Mouse (Mus musculus): ENCODE results near the gene Dvl2.
"Not testable (repeated sequence)": the region's sequence is repeated elsewhere in the genome, so short reads cannot be mapped to it uniquely, and the experiment has no call there.

The Dvl2 gene

DNA sequence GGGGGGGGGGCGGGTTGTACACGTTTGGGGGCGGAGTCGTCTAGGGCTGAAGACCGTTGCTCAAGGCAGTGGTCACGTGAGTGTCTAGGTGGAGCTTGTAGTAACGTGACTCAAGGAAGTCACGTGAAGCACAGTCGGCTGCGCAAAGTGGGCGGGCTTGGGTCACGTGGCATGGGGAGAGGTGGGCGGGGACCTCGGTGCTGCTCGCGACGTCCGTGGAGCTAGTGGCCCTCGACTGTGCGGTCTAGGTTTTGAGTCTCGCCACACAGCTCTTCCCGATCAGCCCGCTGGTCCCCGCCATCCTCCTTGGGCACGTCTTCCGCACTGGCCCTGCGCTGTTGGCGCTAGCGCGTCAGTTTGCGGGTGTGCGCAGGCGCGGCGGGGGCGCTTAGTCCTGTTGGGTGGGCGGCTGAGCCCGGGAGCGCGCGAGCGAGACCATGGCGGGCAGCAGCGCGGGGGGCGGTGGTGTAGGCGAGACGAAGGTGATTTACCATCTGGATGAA is at the start of gene Dvl2:
TSS of gene Dvl2 (plus strand) at position 200 of the 503 bp plus-strand sequence.
- in situ Hi-C loops (cut with MboI, MseI) = loop anchor here (25.0 kb wide), 1 partner anchor 888 kb away; the partner anchor contains the start of genes 9130213A22Rik and Hes7

DNA sequence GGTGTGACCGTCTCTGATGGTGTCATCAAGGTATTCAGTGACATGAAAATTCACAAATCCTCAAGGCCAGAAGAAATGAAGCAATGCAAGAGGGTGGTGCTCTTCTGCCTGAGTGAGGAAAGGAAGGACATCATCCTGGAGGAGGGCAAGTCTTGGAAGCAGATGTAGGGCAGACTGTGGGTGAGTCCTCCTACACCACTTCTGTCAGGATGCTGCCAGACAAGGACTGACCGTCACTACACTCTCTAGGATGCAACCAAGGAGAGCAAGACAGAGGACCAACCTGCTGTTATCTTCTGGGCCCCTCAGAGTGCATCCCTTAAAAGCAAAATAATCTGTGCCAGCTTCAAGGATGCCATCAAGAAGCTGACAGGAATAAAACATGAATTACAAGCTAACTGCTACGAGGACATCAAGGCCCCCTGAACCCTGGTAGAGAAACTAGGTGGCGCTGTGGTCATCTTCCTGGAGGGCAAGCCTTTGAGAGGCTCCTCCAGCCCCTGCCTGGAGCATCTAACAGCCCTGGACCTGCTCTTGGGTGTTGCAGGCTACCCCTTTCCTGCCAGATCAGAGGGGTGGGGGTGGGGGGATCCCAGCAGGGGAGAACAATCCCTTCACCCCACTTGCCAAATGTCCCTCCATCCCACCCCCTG is 49.5 kb upstream of the Dvl2 start:
- in situ Hi-C loops (cut with MboI, MseI) = no loop called here

DNA sequence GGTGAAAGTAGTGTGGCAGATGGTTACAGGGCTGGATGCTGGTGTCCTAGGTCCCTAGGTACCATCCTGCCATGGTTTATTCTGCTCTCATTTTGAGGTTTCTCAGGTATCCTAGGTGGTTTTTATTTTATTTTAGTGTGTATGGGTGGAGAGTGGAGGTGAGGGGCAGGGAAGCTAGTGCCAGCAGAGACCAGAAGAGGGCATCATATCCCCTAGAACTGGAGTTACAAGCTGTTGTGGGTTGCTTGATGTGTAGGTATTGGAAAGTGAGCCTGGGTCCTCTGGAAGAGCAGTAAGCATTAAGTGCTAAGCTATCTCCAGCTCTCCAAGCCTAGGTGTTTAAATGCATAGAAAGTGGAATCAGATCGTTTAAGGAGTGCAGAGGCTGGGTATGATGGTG is 48.1 kb upstream of the Dvl2 start:
- in situ Hi-C loops (cut with MboI, MseI) = no loop called here

DNA sequence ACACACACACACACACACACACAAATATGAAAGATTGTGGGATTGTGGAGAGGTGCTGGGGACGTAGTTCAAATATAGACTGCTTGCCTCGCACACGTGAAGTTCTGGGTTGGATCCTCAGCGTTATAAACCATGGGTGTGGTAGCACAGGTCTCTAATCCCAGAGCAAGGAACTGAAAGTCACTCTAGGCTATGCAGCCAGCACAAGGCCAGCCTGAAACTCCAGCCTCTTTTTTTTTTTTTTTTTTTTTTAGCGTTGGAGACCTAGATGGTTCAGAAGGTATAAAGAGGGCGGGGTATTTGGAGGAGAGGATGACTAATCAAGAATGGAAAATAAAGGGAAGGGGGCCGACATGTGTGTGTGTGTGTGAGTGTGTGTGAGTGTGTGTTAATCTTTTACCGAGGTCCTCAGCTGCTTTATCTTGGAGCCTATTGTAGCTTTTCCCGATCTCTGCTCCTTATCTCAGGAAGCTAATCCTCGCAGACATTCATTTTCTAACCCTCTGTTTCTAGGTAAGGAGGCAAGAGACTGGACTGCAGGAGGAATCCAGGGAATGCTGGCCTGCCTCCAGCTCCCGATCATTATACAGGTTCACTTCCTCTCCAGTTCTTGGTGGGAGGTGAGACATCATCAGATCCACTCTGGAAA is 47.0 kb upstream of the Dvl2 start:
- in situ Hi-C loops (cut with MboI, MseI) = no loop called here

DNA sequence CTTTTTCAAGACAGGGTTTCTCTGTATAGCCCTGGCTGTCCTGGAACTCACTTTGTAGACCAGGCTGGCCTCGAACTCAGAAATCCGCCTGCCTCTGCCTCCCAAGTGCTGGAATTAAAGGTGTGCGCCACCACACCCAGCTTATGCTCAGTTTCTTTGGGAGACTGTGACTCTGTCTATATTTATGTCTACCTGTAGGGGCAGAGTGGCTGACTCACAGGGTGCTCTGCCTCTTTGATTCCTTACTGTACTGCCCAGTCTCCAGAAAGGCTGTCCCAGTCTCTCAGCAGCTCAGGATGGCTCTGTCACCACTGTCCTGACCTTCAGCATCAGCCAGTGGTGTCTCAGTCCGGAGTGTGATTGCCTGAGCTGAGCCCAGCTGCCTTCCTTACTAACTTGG is 44.8 kb upstream of the Dvl2 start:
- in situ Hi-C loops (cut with MboI, MseI) = not testable (repeated sequence)

DNA sequence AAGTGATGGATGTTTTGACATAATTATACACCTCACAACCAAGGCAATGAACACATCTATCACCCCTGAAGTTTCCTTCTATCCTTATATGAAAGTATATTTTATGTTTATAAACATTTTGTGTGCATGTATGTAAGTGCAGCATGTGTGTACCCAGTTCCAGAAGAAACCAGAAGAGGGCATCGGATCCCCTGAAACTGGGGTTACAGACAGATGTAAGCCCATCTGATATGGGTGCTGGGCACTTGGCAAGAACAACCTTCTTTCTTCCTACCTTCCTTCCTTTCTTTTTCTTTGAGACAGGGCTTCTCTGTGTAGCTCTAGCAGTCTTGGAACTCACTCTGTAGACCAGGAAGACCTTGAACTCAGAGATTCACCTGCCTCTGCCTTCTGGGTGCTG is 44.2 kb upstream of the Dvl2 start:
- in situ Hi-C loops (cut with MboI, MseI) = no loop called here

DNA sequence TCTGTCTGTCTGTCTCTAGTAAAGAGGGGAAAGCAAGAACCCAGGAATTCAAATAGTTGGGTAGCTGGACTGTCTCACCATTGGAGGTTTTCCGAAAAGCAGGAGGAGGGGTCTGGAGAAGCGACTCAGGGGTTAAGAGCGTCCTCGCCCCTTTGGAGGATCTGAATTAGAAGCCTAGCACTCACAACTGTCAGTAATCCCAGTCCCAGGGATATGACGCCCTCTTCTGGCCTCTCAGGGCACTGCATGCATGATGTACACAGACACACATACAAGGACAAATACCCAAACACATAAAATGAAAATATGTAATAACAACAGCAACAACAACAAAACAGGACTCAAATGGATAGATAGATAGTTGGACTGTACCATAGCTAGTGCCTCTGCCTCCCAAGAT is 39.8 kb upstream of the Dvl2 start:
- in situ Hi-C loops (cut with MboI, MseI) = no loop called here

DNA sequence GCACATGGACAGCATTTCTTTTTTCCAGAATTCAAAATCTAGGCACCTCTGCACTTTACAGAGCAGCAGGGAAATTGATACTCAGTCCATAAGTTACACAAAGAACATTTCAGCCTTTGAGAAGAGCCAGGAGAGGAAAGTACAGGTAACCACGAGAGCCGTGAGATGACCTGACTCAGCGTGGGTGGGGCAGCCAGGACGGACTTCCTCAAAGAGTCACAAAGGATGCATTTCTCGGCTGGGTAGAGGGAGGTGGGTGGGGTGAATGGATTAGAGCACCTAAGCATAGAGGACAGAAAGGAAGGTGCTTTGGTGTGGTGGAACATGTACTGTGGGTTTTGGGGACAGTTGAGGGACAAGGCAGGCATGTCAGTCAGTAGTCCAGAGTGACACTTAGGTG is 38.6 kb upstream of the Dvl2 start:
- in situ Hi-C loops (cut with MboI, MseI) = no loop called here

DNA sequence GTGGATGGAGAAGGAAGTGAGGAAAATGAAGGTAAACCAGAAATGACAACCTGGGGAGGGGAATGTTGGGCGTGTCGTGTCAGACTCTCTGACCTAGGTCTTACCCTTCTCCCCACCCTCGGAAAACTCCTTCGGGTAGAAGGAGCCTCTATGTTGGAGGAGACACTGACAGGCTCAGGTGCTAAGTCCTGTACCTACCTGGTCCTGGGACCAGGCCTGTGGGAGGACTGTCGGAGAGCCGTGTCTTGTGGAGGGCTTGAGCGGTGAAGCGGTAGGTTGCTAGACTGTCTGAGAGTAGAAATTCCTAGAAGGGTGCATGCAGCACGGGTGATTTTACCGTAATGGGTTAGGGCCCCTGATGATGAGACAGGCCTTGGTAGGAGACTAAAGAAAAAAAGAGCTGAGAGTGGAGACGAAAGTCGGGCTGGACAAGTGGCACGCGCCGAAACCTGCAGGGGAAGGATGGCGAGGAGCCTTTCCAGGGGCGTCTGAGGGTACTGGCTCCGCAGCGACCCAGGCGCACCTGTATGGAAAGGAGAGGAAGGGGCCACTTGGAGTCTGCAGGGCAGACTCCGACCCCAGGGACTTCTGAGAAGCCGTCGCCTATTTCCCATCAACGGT is 35.6 kb upstream of the Dvl2 start, which contains the start of gene Cldn7:
TSS of gene Cldn7 (plus strand) at position 130 of the 621 bp plus-strand sequence.
- in situ Hi-C loops (cut with MboI, MseI) = loop anchor here (5.0 kb wide), 1 partner anchor 32 kb away; no protein-coding TSS in a partner anchor

DNA sequence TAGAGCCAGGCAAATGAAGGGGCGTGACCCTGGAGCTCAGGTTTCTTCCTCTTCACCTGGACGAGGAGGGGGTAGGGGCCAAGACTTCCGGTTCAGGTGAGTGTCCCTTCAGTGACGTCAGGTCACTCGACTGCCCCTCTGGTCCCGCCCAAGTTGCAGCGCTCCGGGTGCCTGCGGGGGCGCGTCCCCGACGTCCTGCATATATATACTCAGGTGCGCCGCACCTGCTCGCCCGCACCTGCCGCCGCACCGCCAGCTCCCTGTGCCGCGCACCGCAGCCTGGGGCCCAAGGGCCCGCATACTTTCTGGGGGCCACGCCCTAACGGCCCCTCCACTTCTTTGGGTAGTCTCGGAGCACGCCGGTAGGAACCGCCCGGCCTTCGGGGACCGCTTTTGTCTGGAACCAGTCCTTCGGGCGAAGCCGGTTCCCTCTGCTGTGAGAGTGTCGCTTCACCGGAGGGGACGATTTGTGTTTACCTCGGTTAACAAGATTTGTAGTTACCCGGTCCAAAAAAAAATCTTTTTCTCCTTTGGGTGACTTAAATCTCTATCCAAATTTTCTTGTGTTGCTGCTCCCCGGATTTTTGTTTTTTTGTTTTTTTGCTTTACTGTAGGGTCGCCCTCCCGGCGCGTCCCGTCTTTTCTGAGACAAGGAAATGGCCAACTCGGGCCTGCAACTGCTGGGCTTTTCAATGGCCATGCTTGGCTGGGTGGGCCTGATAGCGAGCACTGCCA is 35.0 kb upstream of the Dvl2 start:
- in situ Hi-C loops (cut with MboI, MseI) = loop anchor here (5.0 kb wide), 1 partner anchor 33 kb away; no protein-coding TSS in a partner anchor

DNA sequence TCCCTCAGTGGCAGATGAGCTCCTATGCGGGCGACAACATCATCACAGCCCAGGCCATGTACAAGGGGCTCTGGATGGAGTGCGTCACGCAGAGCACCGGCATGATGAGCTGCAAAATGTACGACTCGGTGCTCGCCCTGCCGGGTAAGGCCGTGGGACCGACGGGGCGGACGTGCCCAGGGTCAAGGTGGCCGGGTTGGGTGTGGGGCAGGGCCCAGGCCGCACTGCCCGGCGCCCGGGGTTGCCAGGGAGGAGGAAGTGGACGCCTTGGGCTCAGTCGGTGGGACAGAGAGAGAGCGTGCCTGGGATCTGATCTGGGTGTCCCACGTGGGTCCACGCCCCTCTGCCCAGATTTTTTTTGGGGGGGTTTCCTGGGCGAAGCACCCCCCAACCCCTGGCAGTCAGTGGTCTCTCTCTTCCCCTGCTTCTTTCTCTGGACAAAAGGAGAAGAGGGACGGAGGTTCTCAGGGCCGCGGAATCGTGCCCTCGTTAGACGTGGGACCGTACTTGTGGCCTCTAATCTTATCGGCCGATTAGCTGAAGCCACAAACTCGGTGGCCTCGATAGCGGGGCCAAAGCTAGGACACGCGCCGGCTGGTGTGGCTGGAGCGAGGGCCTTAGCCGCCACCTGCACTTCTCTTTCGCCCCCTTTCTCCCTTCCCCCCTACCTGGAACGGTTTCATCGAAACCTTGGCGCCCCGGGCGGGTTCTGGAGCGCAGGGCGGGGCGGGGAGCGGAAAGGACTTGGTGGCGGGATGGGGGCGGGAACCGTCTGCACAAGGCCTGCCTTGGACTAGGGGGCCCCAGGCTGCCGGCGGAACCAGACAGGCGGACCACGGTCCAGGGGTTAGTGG is 34.2 kb upstream of the Dvl2 start:
- in situ Hi-C loops (cut with MboI, MseI) = loop anchor here (5.0 kb wide), 1 partner anchor 34 kb away; no protein-coding TSS in a partner anchor

DNA sequence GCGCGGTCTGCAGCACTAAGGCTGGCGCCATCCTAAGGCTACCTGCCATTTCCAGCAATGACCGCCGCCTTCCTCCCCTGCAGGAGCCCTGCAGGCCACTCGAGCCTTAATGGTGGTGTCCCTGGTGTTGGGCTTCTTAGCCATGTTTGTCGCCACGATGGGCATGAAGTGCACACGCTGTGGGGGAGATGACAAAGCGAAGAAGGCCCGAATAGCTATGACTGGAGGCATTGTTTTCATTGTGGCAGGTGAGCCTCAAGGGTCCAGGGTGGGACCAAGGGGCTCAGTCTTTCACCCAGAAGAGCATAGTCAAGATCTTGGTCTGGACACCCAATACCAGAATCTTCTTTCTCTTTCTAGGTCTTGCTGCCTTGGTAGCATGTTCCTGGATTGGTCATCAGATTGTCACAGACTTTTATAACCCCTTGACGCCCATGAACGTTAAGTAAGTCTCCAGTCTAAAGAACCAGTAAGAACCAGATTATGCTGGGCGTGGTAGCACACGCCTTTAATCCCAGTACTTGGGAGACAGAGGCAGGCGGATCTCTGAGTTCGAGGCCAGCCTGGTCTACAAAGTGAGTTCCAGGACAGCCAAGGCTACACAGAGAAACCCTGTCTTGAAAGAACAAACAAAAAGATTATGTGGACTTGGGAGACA is 33.4 kb upstream of the Dvl2 start:
- in situ Hi-C loops (cut with MboI, MseI) = loop anchor here (5.0 kb wide), 1 partner anchor 35 kb away; no protein-coding TSS in a partner anchor

DNA sequence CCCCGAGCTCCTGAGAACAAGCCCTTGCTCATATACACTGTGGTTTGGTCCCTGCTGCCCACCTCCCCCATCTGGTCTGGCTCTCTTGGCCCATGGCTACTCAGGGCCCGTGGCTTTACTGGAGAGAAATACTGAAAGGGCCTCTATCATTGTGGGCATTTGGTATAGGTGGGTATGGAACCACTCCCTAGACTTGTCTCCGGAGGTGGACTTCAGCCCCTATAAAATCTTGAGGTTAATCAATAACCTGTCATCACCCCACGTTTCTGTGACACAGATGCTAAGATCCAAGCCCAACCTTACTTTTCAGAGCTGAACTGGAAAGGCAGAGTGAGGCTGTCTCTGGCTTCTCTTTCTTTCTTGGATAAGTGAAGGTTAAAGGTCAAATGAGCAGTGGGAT is 31.6 kb upstream of the Dvl2 start:
- in situ Hi-C loops (cut with MboI, MseI) = loop anchor here (5.0 kb wide), 1 partner anchor 36 kb away; no protein-coding TSS in a partner anchor

DNA sequence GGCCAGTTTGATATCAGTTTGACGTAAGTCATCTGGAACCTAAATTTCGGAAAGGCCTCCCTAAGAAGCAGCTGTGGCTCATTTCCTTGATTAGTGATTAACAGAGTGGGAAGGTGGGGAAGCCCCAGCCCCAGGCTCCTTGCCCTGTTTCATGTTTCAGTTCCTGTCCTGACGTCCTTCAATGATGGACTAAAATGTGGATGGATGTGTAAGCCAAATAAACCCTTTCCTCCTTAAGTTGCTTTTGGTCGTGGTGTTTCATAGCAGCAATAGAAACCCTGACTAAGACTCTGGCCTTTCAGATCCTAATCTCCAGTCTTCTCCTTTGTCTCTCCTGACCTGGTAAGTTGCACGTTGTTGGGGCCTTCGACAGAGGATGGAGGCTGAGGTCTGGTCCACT is 30.2 kb upstream of the Dvl2 start:
- in situ Hi-C loops (cut with MboI, MseI) = no loop called here

DNA sequence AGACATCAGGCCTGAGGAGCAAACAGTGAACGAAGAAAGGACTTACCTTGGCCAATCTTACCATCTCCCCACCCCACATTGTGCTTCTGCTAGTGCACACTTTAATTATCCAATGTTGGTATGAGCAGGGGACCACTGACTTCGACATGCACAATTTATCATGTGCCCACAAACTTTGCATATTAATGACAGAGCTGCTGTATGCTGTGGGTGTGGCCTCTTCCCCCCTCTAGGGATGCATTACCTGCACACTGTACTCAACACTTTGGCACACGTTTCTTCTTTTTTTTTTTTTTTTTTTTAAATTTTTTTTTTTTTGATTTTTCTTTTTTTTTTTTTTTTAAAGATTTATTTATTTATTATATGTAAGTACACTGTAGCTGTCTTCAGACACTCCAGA is 29.6 kb upstream of the Dvl2 start:
- in situ Hi-C loops (cut with MboI, MseI) = no loop called here

DNA sequence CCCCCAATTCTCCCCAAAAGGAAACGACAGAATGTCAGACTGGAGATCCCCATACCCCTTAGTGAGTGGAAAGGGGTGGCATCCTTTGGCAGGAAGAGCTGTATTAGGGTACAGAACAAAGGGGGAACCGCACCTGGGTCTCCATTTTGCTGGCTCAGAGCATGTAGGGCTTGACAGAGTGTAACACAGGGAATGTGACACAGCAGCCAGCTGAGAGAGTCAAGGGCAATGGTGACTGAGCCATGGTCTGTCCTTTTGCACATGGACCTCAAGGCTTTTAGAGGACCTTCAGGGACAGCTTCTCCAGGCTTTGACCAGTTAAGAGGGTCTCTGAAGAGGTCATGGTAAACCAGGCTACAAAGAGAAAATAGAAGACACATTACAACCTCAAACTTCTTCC is 25.5 kb upstream of the Dvl2 start:
- in situ Hi-C loops (cut with MboI, MseI) = no loop called here

DNA sequence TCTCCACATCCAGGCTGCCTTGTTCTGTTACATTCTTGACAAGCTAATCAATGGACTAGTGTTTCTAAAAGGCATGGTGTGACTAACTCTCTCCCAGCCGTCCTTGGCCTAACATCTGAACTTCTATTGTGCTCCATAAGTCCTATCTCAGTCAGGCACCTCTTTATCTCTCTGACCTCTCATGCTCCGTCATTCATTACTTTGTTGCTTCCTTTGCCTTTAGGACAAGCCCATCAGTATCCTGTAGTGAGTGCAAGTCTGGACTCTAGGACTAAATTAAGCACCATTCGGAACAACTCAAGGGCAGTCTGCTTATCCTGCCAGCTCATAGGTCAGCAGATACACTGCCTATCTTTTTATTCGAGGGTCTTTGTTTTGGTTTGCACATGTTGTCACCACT is 24.1 kb upstream of the Dvl2 start:
- in situ Hi-C loops (cut with MboI, MseI) = no loop called here

DNA sequence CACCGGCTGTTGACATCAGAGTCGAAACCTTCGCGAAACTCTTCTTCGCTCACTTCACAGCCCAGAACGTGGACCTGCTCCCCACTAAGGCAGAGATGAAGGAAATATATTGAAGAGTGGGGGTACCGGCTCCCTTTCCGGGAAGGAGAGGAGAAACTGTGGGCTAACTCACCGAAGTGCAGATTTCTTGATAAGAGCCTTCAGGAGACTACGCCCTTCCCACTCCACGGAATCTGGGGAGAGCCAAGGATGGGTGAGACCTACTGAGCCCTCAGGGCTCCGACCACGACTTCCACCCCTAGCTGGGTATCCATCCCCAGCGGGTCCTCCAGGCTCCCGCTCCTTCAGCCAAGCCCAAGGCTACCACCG is 20.6 kb upstream of the Dvl2 start:
- in situ Hi-C loops (cut with MboI, MseI) = no loop called here

DNA sequence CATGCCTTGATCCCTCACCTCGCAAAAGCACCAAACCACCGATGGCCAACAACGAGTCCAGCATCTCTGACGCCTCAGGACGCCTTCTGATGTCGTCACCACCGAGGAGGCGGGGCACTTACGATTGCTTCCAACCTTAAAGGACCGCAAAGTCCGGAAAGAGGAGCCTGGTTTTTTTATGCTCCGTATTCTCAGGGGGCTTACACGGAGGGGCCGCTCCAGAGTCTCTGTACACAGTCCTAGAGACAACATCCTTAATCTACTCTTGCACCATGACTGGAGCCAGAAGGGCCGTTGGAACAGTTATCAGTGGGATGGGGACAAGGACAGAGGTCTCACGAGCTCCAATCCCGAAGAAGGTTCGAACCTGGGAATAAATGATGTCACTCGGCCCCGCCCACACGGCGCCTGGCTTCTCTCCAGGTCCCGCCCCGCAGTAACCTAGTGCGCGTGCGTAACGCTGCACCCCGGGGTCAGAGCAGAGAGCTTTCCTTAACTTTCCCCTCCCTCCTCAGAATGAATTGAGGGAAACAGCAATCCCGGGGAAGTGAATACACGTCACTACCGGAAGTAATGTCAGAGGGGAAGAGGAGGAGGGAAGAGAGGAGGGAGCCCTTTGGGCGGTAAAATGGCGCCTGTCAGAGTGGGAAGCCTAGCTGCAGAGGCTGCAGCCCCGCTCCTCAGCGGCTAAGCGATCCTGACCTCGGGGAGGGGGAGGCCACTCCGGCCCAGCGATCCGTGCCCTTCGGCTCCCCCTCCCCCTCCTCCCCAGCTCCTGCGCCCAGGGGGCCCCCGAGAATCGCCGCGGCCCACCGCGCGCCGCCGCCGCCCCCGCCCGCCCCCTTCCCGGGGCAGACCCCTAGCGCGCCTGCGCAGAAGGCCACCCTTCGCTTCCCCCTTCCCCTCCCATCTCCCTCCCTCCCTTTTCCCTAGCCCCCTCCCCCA is 19.9 kb upstream of the Dvl2 start:
- in situ Hi-C loops (cut with MboI, MseI) = no loop called here

Data from T-helper 2 cell (primary cell).